Mouse (Mus musculus): ENCODE measurements around the gene Misp. TPM values are rescaled to one million over a fixed set of nuclear protein-coding genes. Genes with fewer than 3 reads are reported as not detected.
A peak's percentile ranks its signal among the peaks of the same experiment; 100 is the strongest.

Misp gene
- polyA plus RNA-seq, 1 experiment from 2014 or later, result 204 TPM

- Histone ChIP-seq H3K4me2 (ENCODE audit: low read depth, low read length) (peak overlapping the region; percentile 96), H3K9ac (ENCODE audit: low read depth, low read length) (peak overlapping the region; percentile 100), H3K4me1 (ENCODE audit: control insufficient read depth, insufficient read depth, low read length) (peaks cover 66% of the 10 kb centered on the region), H3K36me3 (ENCODE audit: control insufficient read depth, insufficient read depth, low read length) (peaks cover 17% of the 10 kb centered on the region), H3K4me3 (ENCODE audit: low read length) (peak overlapping the region; percentile 97), H3K9me3 (ENCODE audit: control insufficient read depth, low read length) (no peaks in the 10 kb centered on the region), H3K27ac (ENCODE audit: low read length) (peak overlapping the region; percentile 100), H3K27me3 (replicated peaks; ENCODE audit: control insufficient read depth, insufficient read depth, low read length) (no peaks in the 10 kb centered on the region)
- WGBS, result under 1% methylated on average over 77 of the region's 83 CpGs
- ATAC-seq, result peak; percentile 11
Measured at GRCm38 (mm10) chr10:79854801-79855541, 34.2 kb downstream of the Misp start.

- H3K9ac ChIP-seq (ENCODE audit: low read depth, low read length), result peak overlapping the region; percentile 100
- H3K4me3 ChIP-seq (ENCODE audit: low read length), result peak overlapping the region; percentile 97
- H3K27me3 ChIP-seq (replicated peaks; ENCODE audit: control insufficient read depth, insufficient read depth, low read length), result no peaks in the 10 kb centered on the region
- peaks cover 24% of the 10 kb centered on the region for H3K36me3 ChIP-seq (ENCODE audit: control insufficient read depth, insufficient read depth, low read length)
- under 1% methylated on average over 10 of the region's 10 CpGs for WGBS
- no peaks in the 10 kb centered on the region for H3K9me3 ChIP-seq (ENCODE audit: control insufficient read depth, low read length)
- ATAC-seq, result peak; percentile 31
- peak overlapping the region; percentile 96 for H3K4me2 ChIP-seq (ENCODE audit: low read depth, low read length)
- peak overlapping the region; percentile 100 for H3K27ac ChIP-seq (ENCODE audit: low read length)
- H3K4me1 ChIP-seq (ENCODE audit: control insufficient read depth, insufficient read depth, low read length), result peaks cover 66% of the 10 kb centered on the region
Measured at GRCm38 (mm10) chr10:79855558-79856184, 34.9 kb downstream of the Misp start.

GRCm38 (mm10) chr10:79856280-79856679 lies 35.5 kb downstream of the Misp start:
- Histone ChIP-seq H3K9me3 (ENCODE audit: control insufficient read depth, low read length) (no peaks in the 10 kb centered on the region), H3K4me3 (ENCODE audit: low read length) (peak overlapping the region; percentile 97), H3K4me1 (ENCODE audit: control insufficient read depth, insufficient read depth, low read length) (peaks cover 66% of the 10 kb centered on the region), H3K4me2 (ENCODE audit: low read depth, low read length) (peak overlapping the region; percentile 96), H3K9ac (ENCODE audit: low read depth, low read length) (peak overlapping the region; percentile 100), H3K27me3 (replicated peaks; ENCODE audit: control insufficient read depth, insufficient read depth, low read length) (no peaks in the 10 kb centered on the region), H3K27ac (ENCODE audit: low read length) (peak overlapping the region; percentile 100), H3K36me3 (ENCODE audit: control insufficient read depth, insufficient read depth, low read length) (peaks cover 30% of the 10 kb centered on the region)
- ATAC-seq, result no peak
- WGBS, result 29% methylated on average over 6 of the region's 6 CpGs

GRCm38 (mm10) chr10:79856704-79857451 lies 36.1 kb downstream of the Misp start:
- Histone ChIP-seq H3K36me3 (ENCODE audit: control insufficient read depth, insufficient read depth, low read length) (peaks cover 35% of the 10 kb centered on the region), H3K9ac (ENCODE audit: low read depth, low read length) (peak overlapping the region; percentile 100), H3K9me3 (ENCODE audit: control insufficient read depth, low read length) (no peaks in the 10 kb centered on the region), H3K4me2 (ENCODE audit: low read depth, low read length) (peak overlapping the region; percentile 96), H3K27me3 (replicated peaks; ENCODE audit: control insufficient read depth, insufficient read depth, low read length) (no peaks in the 10 kb centered on the region), H3K4me3 (ENCODE audit: low read length) (peak overlapping the region; percentile 97), H3K4me1 (ENCODE audit: control insufficient read depth, insufficient read depth, low read length) (peaks cover 60% of the 10 kb centered on the region), H3K27ac (ENCODE audit: low read length) (peak overlapping the region; percentile 100)
- no peak for ATAC-seq
- WGBS, result 17% methylated on average over 7 of the region's 7 CpGs

GRCm38 (mm10) chr10:79857452-79857811 lies 36.6 kb downstream of the Misp start:
- 12% methylated on average over 4 of the region's 4 CpGs for WGBS
- H3K27me3 ChIP-seq (replicated peaks; ENCODE audit: control insufficient read depth, insufficient read depth, low read length), result no peaks in the 10 kb centered on the region
- peak overlapping the region; percentile 100 for H3K9ac ChIP-seq (ENCODE audit: low read depth, low read length)
- H3K4me1 ChIP-seq (ENCODE audit: control insufficient read depth, insufficient read depth, low read length), result peaks cover 55% of the 10 kb centered on the region
- H3K9me3 ChIP-seq (ENCODE audit: control insufficient read depth, low read length), result no peaks in the 10 kb centered on the region
- ATAC-seq, result no peak
- H3K36me3 ChIP-seq (ENCODE audit: control insufficient read depth, insufficient read depth, low read length), result peaks cover 41% of the 10 kb centered on the region
- H3K4me3 ChIP-seq (ENCODE audit: low read length), result peak overlapping the region; percentile 97
- H3K4me2 ChIP-seq (ENCODE audit: low read depth, low read length), result peak overlapping the region; percentile 96
- peak overlapping the region; percentile 100 for H3K27ac ChIP-seq (ENCODE audit: low read length)

- Histone ChIP-seq H3K9me3 (ENCODE audit: control insufficient read depth, low read length) (no peaks in the 10 kb centered on the region), H3K27me3 (replicated peaks; ENCODE audit: control insufficient read depth, insufficient read depth, low read length) (no peaks in the 10 kb centered on the region), H3K36me3 (ENCODE audit: control insufficient read depth, insufficient read depth, low read length) (peaks cover 46% of the 10 kb centered on the region), H3K27ac (ENCODE audit: low read length) (peak overlapping the region; percentile 100), H3K4me2 (ENCODE audit: low read depth, low read length) (peak overlapping the region; percentile 96), H3K9ac (ENCODE audit: low read depth, low read length) (peak overlapping the region; percentile 100), H3K4me1 (ENCODE audit: control insufficient read depth, insufficient read depth, low read length) (peaks cover 50% of the 10 kb centered on the region), H3K4me3 (ENCODE audit: low read length) (peak overlapping the region; percentile 97)
- no peak for ATAC-seq
- 35% methylated on average over 2 of the region's 2 CpGs for WGBS
Measured at GRCm38 (mm10) chr10:79857894-79858293, 37.1 kb downstream of the Misp start.

- ATAC-seq, result no peak
- Histone ChIP-seq H3K27ac (ENCODE audit: low read length) (peak overlapping the region; percentile 100), H3K4me3 (ENCODE audit: low read length) (peak overlapping the region; percentile 97), H3K4me1 (ENCODE audit: control insufficient read depth, insufficient read depth, low read length) (peaks cover 47% of the 10 kb centered on the region), H3K9ac (ENCODE audit: low read depth, low read length) (peak overlapping the region; percentile 100), H3K36me3 (ENCODE audit: control insufficient read depth, insufficient read depth, low read length) (peaks cover 48% of the 10 kb centered on the region), H3K27me3 (replicated peaks; ENCODE audit: control insufficient read depth, insufficient read depth, low read length) (no peaks in the 10 kb centered on the region), H3K9me3 (ENCODE audit: control insufficient read depth, low read length) (no peaks in the 10 kb centered on the region), H3K4me2 (ENCODE audit: low read depth, low read length) (peak overlapping the region; percentile 96)
- WGBS, result 37% methylated on average over 17 of the region's 17 CpGs
Measured at GRCm38 (mm10) chr10:79858416-79859074, 37.8 kb downstream of the Misp start.

GRCm38 (mm10) chr10:79859116-79859515 lies 38.3 kb downstream of the Misp start:
- WGBS, result 73% methylated on average over 11 of the region's 11 CpGs
- H3K4me1 ChIP-seq (ENCODE audit: control insufficient read depth, insufficient read depth, low read length), result peaks cover 47% of the 10 kb centered on the region
- H3K9ac ChIP-seq (ENCODE audit: low read depth, low read length), result peak overlapping the region; percentile 100; the same call in 1 of the 2 replicates
- ATAC-seq, result no peak
- H3K4me3 ChIP-seq (ENCODE audit: low read length), result no peak overlapping the region
- H3K4me2 ChIP-seq (ENCODE audit: low read depth, low read length), result no peak overlapping the region
- H3K36me3 ChIP-seq (ENCODE audit: control insufficient read depth, insufficient read depth, low read length), result peaks cover 48% of the 10 kb centered on the region
- no peak overlapping the region for H3K27ac ChIP-seq (ENCODE audit: low read length)
- no peaks in the 10 kb centered on the region for H3K9me3 ChIP-seq (ENCODE audit: control insufficient read depth, low read length)
- no peaks in the 10 kb centered on the region for H3K27me3 ChIP-seq (replicated peaks; ENCODE audit: control insufficient read depth, insufficient read depth, low read length)

Measured in intestine, embryonic 16.5 days (tissue).